ENCODE assay signal across 8 mouse cellular contexts in genomic region chr2:17852740-17853499, GRCm38 (mm10).
DNase-seq lines count a peak whose midpoint lies in the region; ATAC-seq lines count a peak whose summit lies in the region.

No protein-coding gene starts in this region.

- H3K4me3 ChIP-seq in heart, embryonic 14.5 days (ENCODE audit: control insufficient read depth in 1 of 2, insufficient read depth in 1 of 2, low read depth in 1 of 2, low read length in 2 of 2) = peak overlapping the region; percentile 12 to 21
- peak overlapping the region; percentile 26 for H3K4me3 ChIP-seq in heart, embryonic 16.5 days (ENCODE audit: low read length)
- H3K4me3 ChIP-seq in midbrain, embryonic 10.5 days = peak overlapping the region; percentile 39

- H3K4me1 ChIP-seq in heart, embryonic 14.5 days (ENCODE audit: control insufficient read depth in 2 of 2, insufficient read depth in 2 of 2, low read length in 2 of 2) = peaks cover 11 to 12% of the 10 kb centered on the region in 2 experiments
- H3K4me1 ChIP-seq in heart, embryonic 16.5 days (ENCODE audit: control insufficient read depth, insufficient read depth, low read length) = peaks cover 13% of the 10 kb centered on the region
- peaks cover 19% of the 10 kb centered on the region for H3K4me1 ChIP-seq in midbrain, embryonic 10.5 days

- H3K9me3 ChIP-seq in heart, embryonic 14.5 days (ENCODE audit: control insufficient read depth, low read length) = no peaks in the 10 kb centered on the region
- no peaks in the 10 kb centered on the region for H3K9me3 ChIP-seq in heart, embryonic 16.5 days (replicated peaks; ENCODE audit: control insufficient read depth, low read length)
- H3K9me3 ChIP-seq in midbrain, embryonic 10.5 days (replicated peaks) = no peaks in the 10 kb centered on the region

- peak overlapping the region; percentile 62 for H3K4me2 ChIP-seq in heart, embryonic 14.5 days (ENCODE audit: low read length)
- peak overlapping the region; percentile 64 for H3K4me2 ChIP-seq in heart, embryonic 16.5 days (ENCODE audit: low read depth, low read length)

- no peak for ATAC-seq in heart, embryonic 14.5 days (ENCODE audit: insufficient number of reproducible peaks, insufficient read depth, low FRiP score, low read depth)
- no peak for ATAC-seq in heart, embryonic 16.5 days (replicated peaks; ENCODE audit: extremely low read depth, insufficient read depth, low FRiP score)

- no peaks in the 10 kb centered on the region for H3K36me3 ChIP-seq in heart, embryonic 14.5 days (ENCODE audit: control insufficient read depth, insufficient read depth, low read length)
- no peaks in the 10 kb centered on the region for H3K36me3 ChIP-seq in heart, embryonic 16.5 days (ENCODE audit: control insufficient read depth, insufficient read depth)
- no peaks in the 10 kb centered on the region for H3K36me3 ChIP-seq in midbrain, embryonic 10.5 days

- H3K9ac ChIP-seq in heart, embryonic 14.5 days (ENCODE audit: low read length) = peak overlapping the region; percentile 31
- peak overlapping the region; percentile 31; the same call in 1 of the 2 replicates for H3K9ac ChIP-seq in heart, embryonic 16.5 days (ENCODE audit: low read length)

- no peak overlapping the region for H3K27ac ChIP-seq in heart, embryonic 14.5 days (replicated peaks in 1 of 2; ENCODE audit: control insufficient read depth in 1 of 2, insufficient read depth in 1 of 2, low read depth in 2 of 2, low read length in 2 of 2)
- H3K27ac ChIP-seq in heart, embryonic 16.5 days (ENCODE audit: low read length) = 0 out of 2 replicates have a peak overlapping the region, but pooled peaks have one; percentile 14
- H3K27ac ChIP-seq in midbrain, embryonic 10.5 days (replicated peaks) = peak overlapping the region; percentile 63

- DNase-seq in heart, postnatal 4 days = no peak
- DNase-seq in ZHBTc4 (ENCODE audit: low read depth, low spot score) = peak; percentile 60
- DNase-seq in midbrain, embryonic 10.5 days (ENCODE audit: low spot score) = no peak
- no peak for DNase-seq in thymus, postnatal 4 days
- no peak for DNase-seq in gastrocnemius, postnatal 10 days
- no peak for DNase-seq in spleen, adult 18-20 months

- WGBS in heart, embryonic 14.5 days = 8% methylated on average over 16 of the region's 16 CpGs
- 15% methylated on average over 16 of the region's 16 CpGs for WGBS in heart, embryonic 16.5 days
- 3% methylated on average over 16 of the region's 16 CpGs for WGBS in midbrain, embryonic 10.5 days

- H3K27me3 ChIP-seq in heart, embryonic 14.5 days (ENCODE audit: control insufficient read depth, insufficient read depth, low read length) = no peaks in the 10 kb centered on the region
- no peaks in the 10 kb centered on the region for H3K27me3 ChIP-seq in heart, embryonic 16.5 days (ENCODE audit: control insufficient read depth, insufficient read depth, low read length)
- H3K27me3 ChIP-seq in midbrain, embryonic 10.5 days (ENCODE audit: low read depth, poor library complexity, severe bottlenecking) = peaks cover 9% of the 10 kb centered on the region; the same call in 1 of the 2 replicates

Comparison
In these comparisons a context has a peak if more than half of its experiments do, and no peak if none do; other contexts are left out.
1. H3K27ac ChIP-seq: peak in heart, embryonic 16.5 days (single experiment) and midbrain, embryonic 10.5 days (single experiment); none in heart, embryonic 14.5 days (0 of 2).
2. Peak in every context shown above with its lines, with median percentiles within 50 percentile points of each other: H3K4me3 ChIP-seq.